Mouse (Mus musculus) G1E (cell line): Measurements from ENCODE around the gene Gm13271.

Experiments
- CTCF ChIP-seq: IDR thresholded peaks from 2 replicates; pipeline ENCODE4 v1.5.1; 2012; ENCODE audit warnings: low read depth, low read length, inconsistent platforms, mixed read lengths
- GATA1 ChIP-seq: IDR thresholded peaks from 2 replicates; pipeline ENCODE4 v1.6.1; 2012; ENCODE audit warnings: borderline replicate concordance, low read length, inconsistent platforms, mixed read lengths
- GATA2 ChIP-seq: IDR thresholded peaks from 2 replicates; pipeline ENCODE4 v1.6.1; 2012; ENCODE audit warnings: low read depth, low read length, inconsistent platforms, borderline replicate concordance
- POLR2AphosphoS5 ChIP-seq: IDR thresholded peaks from 2 replicates; pipeline ENCODE4 v1.6.1; 2012; ENCODE audit warnings: low read depth, low read length, inconsistent platforms; ENCODE audit not compliant: insufficient replicate concordance
- TAL1 ChIP-seq: conservative IDR thresholded peaks from 2 replicates; pipeline ENCODE4 v1.6.1; 2012; ENCODE audit warnings: low read depth, low read length, inconsistent platforms, mixed read lengths

DNA sequence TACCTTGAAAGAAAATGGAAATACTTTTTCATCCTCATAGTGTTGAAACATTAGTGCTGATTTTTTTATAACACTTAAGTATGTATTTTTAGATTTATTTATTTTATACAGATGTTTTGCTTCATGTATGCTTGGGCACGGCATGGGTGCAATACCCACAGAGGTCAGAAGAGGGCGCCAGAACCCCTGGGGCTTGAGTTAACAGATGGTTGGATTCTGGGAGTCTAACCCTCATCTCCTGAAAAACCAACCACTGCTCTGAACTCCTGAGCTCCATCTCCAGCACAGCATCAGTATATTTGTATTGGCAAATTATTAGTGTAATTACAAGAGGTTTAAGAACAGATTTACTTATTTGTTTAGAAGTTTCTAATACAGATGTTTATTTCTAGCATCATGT is 16.2 kb upstream of the Gm13271 start:
- TF ChIP-seq CTCF: peak; percentile 77
- TF ChIP-seq POLR2AphosphoS5: no peak
- no peak for TF ChIP-seq TAL1
- no peak for TF ChIP-seq GATA1
- TF ChIP-seq GATA2: no peak
